ENCODE assay signal across 10 mouse cellular contexts in genomic region chr1:163057363-163057762, GRCm38 (mm10). TPM values are rescaled to one million over a fixed set of nuclear protein-coding genes. Genes with fewer than 3 reads are reported as not detected.
A peak's percentile ranks its signal among the peaks of the same experiment; 100 is the strongest.
DNase-seq lines count a peak whose midpoint lies in the region; ATAC-seq and TF ChIP-seq lines count a peak whose summit lies in the region.
"Had no signal": no experiment of that assay in that cellular context is flagged by ENCODE, and none has a peak within 500 bp of the region (broad histone marks: within the 10 kb centered on the region; RNA-seq: fewer than 3 reads in every experiment).

No protein-coding gene starts in this region.

- H3K27ac ChIP-seq in forebrain, embryonic 14.5 days (ENCODE audit: low read depth, low read length) = no peak overlapping the region
- no peak overlapping the region for H3K27ac ChIP-seq in forebrain, embryonic 10.5 days
- H3K27ac ChIP-seq in liver, adult 2 months (replicated peaks; ENCODE audit: insufficient read depth, low read depth, low read length) = no peak overlapping the region
- no peak overlapping the region for H3K27ac ChIP-seq in liver, embryonic 11.5 days (ENCODE audit: low read depth, low read length)

- no peak for TF ChIP-seq POLR2A in liver, adult 2 months (IDR thresholded peaks at IDR 0.05; ENCODE audit: extremely low read depth, insufficient read depth, low read length)

- H3K27me3 ChIP-seq in forebrain, embryonic 14.5 days (replicated peaks; ENCODE audit: control insufficient read depth, insufficient read depth, low read length) = no peaks in the 10 kb centered on the region
- H3K27me3 ChIP-seq in forebrain, embryonic 10.5 days (ENCODE audit: poor library complexity, severe bottlenecking) = no peaks in the 10 kb centered on the region
- H3K27me3 ChIP-seq in liver, adult 2 months (ENCODE audit: control insufficient read depth, insufficient read depth, low read length) = no peaks in the 10 kb centered on the region
- H3K27me3 ChIP-seq in liver, embryonic 11.5 days (replicated peaks; ENCODE audit: control insufficient read depth, insufficient read depth, low read length) = no peaks in the 10 kb centered on the region

- no peak overlapping the region for H3K4me2 ChIP-seq in forebrain, embryonic 14.5 days (ENCODE audit: low read length)
- H3K4me2 ChIP-seq in liver, embryonic 11.5 days = no peak overlapping the region

- H3K4me3 ChIP-seq in forebrain, embryonic 14.5 days (ENCODE audit: low read depth, low read length) = no peak overlapping the region
- H3K4me3 ChIP-seq in forebrain, embryonic 10.5 days = no peak overlapping the region
- no peak overlapping the region for H3K4me3 ChIP-seq in liver, adult 2 months (ENCODE audit: insufficient read depth, low read depth, low read length)
- no peak overlapping the region for H3K4me3 ChIP-seq in liver, embryonic 11.5 days (ENCODE audit: low read depth, low read length)

- 53% methylated on average over 2 of the region's 2 CpGs for WGBS in forebrain, embryonic 14.5 days
- WGBS in forebrain, embryonic 10.5 days = 37% methylated on average over 2 of the region's 2 CpGs
- 37% methylated on average over 2 of the region's 2 CpGs for WGBS in liver, adult 2 months
- 44% methylated on average over 2 of the region's 2 CpGs for WGBS in liver, embryonic 11.5 days

- H3K4me1 ChIP-seq in forebrain, embryonic 14.5 days (ENCODE audit: control insufficient read depth, insufficient read depth, low read length) = no peaks in the 10 kb centered on the region
- H3K4me1 ChIP-seq in forebrain, embryonic 10.5 days = no peaks in the 10 kb centered on the region
- no peaks in the 10 kb centered on the region for H3K4me1 ChIP-seq in liver, adult 2 months (ENCODE audit: control insufficient read depth, insufficient read depth, low read length)
- no peaks in the 10 kb centered on the region for H3K4me1 ChIP-seq in liver, embryonic 11.5 days (replicated peaks; ENCODE audit: control insufficient read depth, insufficient read depth, low read length)

- no peaks in the 10 kb centered on the region for H3K79me2 ChIP-seq in liver, adult 2 months (ENCODE audit: control insufficient read depth, insufficient read depth, low read length)

- no peak overlapping the region for H3K9ac ChIP-seq in forebrain, embryonic 14.5 days (ENCODE audit: low read length)
- H3K9ac ChIP-seq in liver, adult 2 months (ENCODE audit: low read depth, low read length) = no peak overlapping the region
- H3K9ac ChIP-seq in liver, embryonic 11.5 days (ENCODE audit: low read depth, low read length) = no peak overlapping the region

- H3K36me3 ChIP-seq in forebrain, embryonic 14.5 days (ENCODE audit: control insufficient read depth, insufficient read depth, low read length) = no peaks in the 10 kb centered on the region
- no peaks in the 10 kb centered on the region for H3K36me3 ChIP-seq in forebrain, embryonic 10.5 days (replicated peaks)
- no peaks in the 10 kb centered on the region for H3K36me3 ChIP-seq in liver, adult 2 months (ENCODE audit: control insufficient read depth, insufficient read depth, low read length)
- H3K36me3 ChIP-seq in liver, embryonic 11.5 days (ENCODE audit: control insufficient read depth, insufficient read depth, low read length) = no peaks in the 10 kb centered on the region

- DNase-seq in forebrain, embryonic 14.5 days (ENCODE audit: low spot score) = peak; percentile 24
- DNase-seq in forebrain, embryonic 10.5 days (ENCODE audit: extremely low spot score, low spot score) = no peak
- DNase-seq in liver, adult 2 months (ENCODE audit: extremely low read depth, low read depth, low spot score) = peak; percentile 45
- no peak for DNase-seq in liver, embryonic 11.5 days (ENCODE audit: low spot score)
- DNase-seq in forelimb bud, embryonic 11.5 days (ENCODE audit: low read depth, low spot score) = peak; percentile 35
- peak; percentile 25 for DNase-seq in retina, embryonic 14.5 days (ENCODE audit: low spot score)
- no peak for DNase-seq in c-Kit-positive CD71-positive TER-119-positive erythroid progenitor cells, embryonic 14.5 days (ENCODE audit: low spot score)
- DNase-seq in thymus, postnatal 14 days = no peak

- TF ChIP-seq CTCF in liver, adult 2 months (IDR thresholded peaks at IDR 0.05; ENCODE audit: low read depth, low read length) = peak; percentile 49

- no peaks in the 10 kb centered on the region for H3K9me3 ChIP-seq in forebrain, embryonic 14.5 days (replicated peaks; ENCODE audit: control insufficient read depth, low read length)
- no peaks in the 10 kb centered on the region for H3K9me3 ChIP-seq in forebrain, embryonic 10.5 days
- no peaks in the 10 kb centered on the region for H3K9me3 ChIP-seq in liver, embryonic 11.5 days (ENCODE audit: control insufficient read depth, low read length)

- no peak for ATAC-seq in forebrain, embryonic 14.5 days
- no peak for ATAC-seq in liver, embryonic 11.5 days (replicated peaks; ENCODE audit: low FRiP score)

RNA-seq across cellular contexts. Expression of gene Mroh9, which starts 28.1 kb away (rescaled TPM):
- not detected in 2 replicates for polyA plus RNA-seq in forebrain, embryonic 14.5 days (2014; fragmentation: Nextera tagmentation; extraction: Ambion mirVana)
- polyA plus RNA-seq in forebrain, embryonic 10.5 days (2016; fragmentation: Nextera tagmentation; extraction: Ambion mirVana) = not detected in 2 replicates
- total RNA-seq in liver, adult 2 months (2014; rRNA removed) = not detected in 2 replicates
- not detected in 2 replicates for polyA plus RNA-seq in liver, adult 2 months (2012; rRNA removed)
- polyA plus RNA-seq in liver, embryonic 11.5 days (2014; fragmentation: Nextera tagmentation; extraction: Ambion mirVana) = not detected in 2 replicates
- total RNA-seq: MEL had no signal
- polyA plus RNA-seq: lung, embryonic 16.5 days had no signal

Comparison
In these comparisons a context has a peak if more than half of its experiments do, and no peak if none do; other contexts are left out.
1. DNase-seq: peak in forebrain, embryonic 14.5 days (single experiment), liver, adult 2 months (single experiment), forelimb bud, embryonic 11.5 days (single experiment) and retina, embryonic 14.5 days (single experiment); none in forebrain, embryonic 10.5 days (single experiment), liver, embryonic 11.5 days (single experiment), c-Kit-positive CD71-positive TER-119-positive erythroid progenitor cells, embryonic 14.5 days (single experiment) and thymus, postnatal 14 days (single experiment).